Mouse (Mus musculus): Measurements from ENCODE around the gene Usb1.

Usb1 gene

GRCm38 (mm10) chr8:95335706-95336105 lies 3.6 kb downstream of the Usb1 start:
- DNase-seq (ENCODE audit: low read depth, low spot score) = no peak

- DNase-seq (ENCODE audit: low read depth, low spot score) = no peak
Measured at GRCm38 (mm10) chr8:95336363-95336762, 4.3 kb downstream of the Usb1 start.

- DNase-seq (ENCODE audit: low read depth, low spot score) = no peak
Measured at GRCm38 (mm10) chr8:95341721-95342120, 9.6 kb downstream of the Usb1 start.

- DNase-seq (ENCODE audit: low read depth, low spot score) = no peak
Measured at GRCm38 (mm10) chr8:95344668-95345067, 12.6 kb downstream of the Usb1 start.

- no peak for DNase-seq (ENCODE audit: low read depth, low spot score)
Measured at GRCm38 (mm10) chr8:95346643-95347545, 14.8 kb downstream of the Usb1 start.

GRCm38 (mm10) chr8:95348356-95348755 lies 16.3 kb downstream of the Usb1 start:
- no peak for DNase-seq (ENCODE audit: low read depth, low spot score)

GRCm38 (mm10) chr8:95348811-95349630 lies 16.9 kb downstream of the Usb1 start:
- DNase-seq (ENCODE audit: low read depth, low spot score) = peak; percentile 69

GRCm38 (mm10) chr8:95351461-95351860 lies 19.4 kb downstream of the Usb1 start:
- DNase-seq (ENCODE audit: low read depth, low spot score) = peak; percentile 33

GRCm38 (mm10) chr8:95352151-95352870 lies 20.2 kb downstream of the Usb1 start, which contains the start of gene Mmp15:
Gene Mmp15, plus strand, starts transcription at chr8:95352268.
- no peak for DNase-seq (ENCODE audit: low read depth, low spot score)

GRCm38 (mm10) chr8:95352871-95353866 lies 21.1 kb downstream of the Usb1 start:
- no peak for DNase-seq (ENCODE audit: low read depth, low spot score)

- no peak for DNase-seq (ENCODE audit: low read depth, low spot score)
Measured at GRCm38 (mm10) chr8:95354606-95355005, 22.5 kb downstream of the Usb1 start.

GRCm38 (mm10) chr8:95358550-95359411 lies 26.7 kb downstream of the Usb1 start:
- DNase-seq (ENCODE audit: low read depth, low spot score) = no peak

GRCm38 (mm10) chr8:95360181-95361015 lies 28.3 kb downstream of the Usb1 start:
- no peak for DNase-seq (ENCODE audit: low read depth, low spot score)

GRCm38 (mm10) chr8:95361016-95361341 lies 28.9 kb downstream of the Usb1 start:
- DNase-seq (ENCODE audit: low read depth, low spot score) = no peak

- DNase-seq (ENCODE audit: low read depth, low spot score) = no peak
Measured at GRCm38 (mm10) chr8:95362272-95362671, 30.2 kb downstream of the Usb1 start.

- DNase-seq (ENCODE audit: low read depth, low spot score) = no peak
Measured at GRCm38 (mm10) chr8:95363849-95364248, 31.8 kb downstream of the Usb1 start.

- no peak for DNase-seq (ENCODE audit: low read depth, low spot score)
Measured at GRCm38 (mm10) chr8:95369581-95370326, 37.7 kb downstream of the Usb1 start.

GRCm38 (mm10) chr8:95373389-95374002 lies 41.4 kb downstream of the Usb1 start:
- DNase-seq (ENCODE audit: low read depth, low spot score) = no peak
